Mouse (Mus musculus) hindbrain, embryonic 14.5 days (tissue): ENCODE results near the gene Vil1. TPM values are rescaled to one million over a fixed set of nuclear protein-coding genes. Genes with fewer than 3 reads are reported as not detected.
A peak's percentile ranks its signal among the peaks of the same experiment; 100 is the strongest.

Source experiments
- ATAC-seq: fragments of 200-750 bp; cut with Nextera tagmentation; 2 replicates; pipeline ENCODE4 v1.8.0; 2017; ENCODE audit warnings: moderate number of reproducible peaks, mild to moderate bottlenecking, moderate TSS enrichment, moderate library complexity; ENCODE audit not compliant: low FRiP score
- DNase-seq: peaks from one replicate; pipeline ENCODE4 v3.0.0-alpha.2; 2015; ENCODE audit warnings: low spot score
- H3K27ac ChIP-seq: fragments of 300-500 bp; sonication (generic); 2 replicates; pipeline ENCODE4 v1.5.1; 2014; ENCODE audit warnings: mild to moderate bottlenecking, moderate library complexity
- H3K27me3 ChIP-seq: fragments of 300-500 bp; sonication (generic); 2 replicates; pipeline ENCODE4 v1.6.1; 2014; ENCODE audit warnings: mild to moderate bottlenecking, low read length, mixed read lengths; ENCODE audit not compliant: control insufficient read depth, insufficient read depth
- H3K36me3 ChIP-seq: fragments of 300-500 bp; sonication (generic); replicated peaks from 2 replicates; pipeline ENCODE4 v1.6.1; 2014; ENCODE audit not compliant: control insufficient read depth, insufficient read depth
- H3K4me1 ChIP-seq: fragments of 300-500 bp; sonication (generic); replicated peaks from 2 replicates; pipeline ENCODE4 v1.6.1; 2014; ENCODE audit warnings: antibody characterized with exemption, low read length, mixed read lengths; ENCODE audit not compliant: control insufficient read depth, insufficient read depth
- H3K4me2 ChIP-seq: fragments of 300-500 bp; sonication (generic); replicated peaks from 2 replicates; pipeline ENCODE4 v1.6.1; 2014; ENCODE audit warnings: mild to moderate bottlenecking, moderate library complexity
- H3K4me3 ChIP-seq: fragments of 300-500 bp; sonication (generic); replicated peaks from 2 replicates; pipeline ENCODE4 v1.5.1; 2014; ENCODE audit warnings: mild to moderate bottlenecking, low read length
- H3K9ac ChIP-seq: fragments of 300-500 bp; sonication (generic); 2 replicates; pipeline ENCODE4 v1.6.1; 2014
- H3K9me3 ChIP-seq: fragments of 300-500 bp; sonication (generic); 2 replicates; pipeline ENCODE4 v1.6.1; 2016; ENCODE audit warnings: low read length; ENCODE audit not compliant: control insufficient read depth
- WGBS: fragments of 180-500 bp; shearing (Covaris S2); extraction: QIAGEN DNeasy Blood & Tissue Kit; methylation state at CpG from one replicate; pipeline ENCODE4 v1.1.7; 2014; 5-methylcytosine and 5-hydroxymethylcytosine counted together
- polyA plus RNA-seq: library from polyadenylated mRNA; unstranded; fragments of >200 nt; fragmentation: Nextera tagmentation; extraction: Ambion mirVana; gene quantifications from 2 replicates; pipeline ENCODE4 v1.2.1, GENCODE M21; 2014

The Vil1 gene
- polyA plus RNA-seq, 1 experiment from 2014 or later: 0.16 TPM

- H3K27ac ChIP-seq: no peak overlapping the region
- H3K4me1 ChIP-seq: no peaks in the 10 kb centered on the region
- H3K36me3 ChIP-seq: no peaks in the 10 kb centered on the region
- no peaks in the 10 kb centered on the region for H3K27me3 ChIP-seq
- no peak for DNase-seq
- H3K9me3 ChIP-seq: no peaks in the 10 kb centered on the region
- ATAC-seq: no peak
- WGBS: 72% methylated on average over 9 of the region's 9 CpGs
- no peak overlapping the region for H3K4me3 ChIP-seq
- H3K9ac ChIP-seq: no peak overlapping the region
- H3K4me2 ChIP-seq: no peak overlapping the region
Measured at GRCm38 (mm10) chr1:74419440-74419794, 10.2 kb downstream of the Vil1 start.

GRCm38 (mm10) chr1:74423147-74423546 is 14.0 kb downstream of the Vil1 start:
- no peak overlapping the region for H3K9ac ChIP-seq
- no peak overlapping the region for H3K4me3 ChIP-seq
- DNase-seq: no peak
- H3K27ac ChIP-seq: no peak overlapping the region
- H3K9me3 ChIP-seq: no peaks in the 10 kb centered on the region
- 21% methylated on average over 8 of the region's 8 CpGs for WGBS
- ATAC-seq: no peak
- no peak overlapping the region for H3K4me2 ChIP-seq
- no peaks in the 10 kb centered on the region for H3K4me1 ChIP-seq
- H3K36me3 ChIP-seq: no peaks in the 10 kb centered on the region
- no peaks in the 10 kb centered on the region for H3K27me3 ChIP-seq

GRCm38 (mm10) chr1:74425845-74426244 is 16.7 kb downstream of the Vil1 start:
- DNase-seq (no peak), ATAC-seq (no peak)
- no peaks in the 10 kb centered on the region for H3K27me3 ChIP-seq
- no peak overlapping the region for H3K4me3 ChIP-seq
- H3K27ac ChIP-seq: no peak overlapping the region
- H3K4me1 ChIP-seq: no peaks in the 10 kb centered on the region
- H3K9ac ChIP-seq: no peak overlapping the region
- 79% methylated on average over 7 of the region's 7 CpGs for WGBS
- no peaks in the 10 kb centered on the region for H3K36me3 ChIP-seq
- H3K9me3 ChIP-seq: no peaks in the 10 kb centered on the region
- no peak overlapping the region for H3K4me2 ChIP-seq

DNA sequence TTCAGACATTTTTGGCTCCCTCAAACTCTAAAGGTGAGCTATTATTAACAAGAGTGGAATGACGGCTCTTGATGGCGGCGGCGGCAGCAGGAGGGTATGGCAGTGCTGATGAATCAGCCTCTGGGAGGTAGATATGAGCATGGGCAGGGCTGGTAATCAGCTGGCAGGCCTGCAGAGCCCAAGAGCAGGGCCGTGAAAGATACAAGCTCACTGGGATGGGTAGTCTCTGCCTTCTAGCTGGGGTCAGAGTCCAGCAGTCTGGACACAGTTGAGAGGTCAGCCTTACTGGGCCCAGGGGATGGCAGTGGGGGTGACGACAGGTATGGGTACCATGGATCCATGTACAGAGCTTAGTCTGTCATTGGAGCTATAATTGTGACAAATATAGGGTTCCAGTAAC is 24.0 kb downstream of the Vil1 start:
- Histone ChIP-seq H3K9me3 (no peaks in the 10 kb centered on the region), H3K36me3 (peaks cover 14% of the 10 kb centered on the region), H3K4me1 (no peaks in the 10 kb centered on the region), H3K27ac (no peak overlapping the region), H3K4me3 (no peak overlapping the region), H3K4me2 (no peak overlapping the region), H3K9ac (no peak overlapping the region), H3K27me3 (no peaks in the 10 kb centered on the region)
- ATAC-seq: no peak
- no peak for DNase-seq
- WGBS: 91% methylated on average over 6 of the region's 6 CpGs

- H3K4me3 ChIP-seq: no peak overlapping the region
- 70% methylated on average over 5 of the region's 5 CpGs for WGBS
- H3K9me3 ChIP-seq: no peaks in the 10 kb centered on the region
- H3K4me2 ChIP-seq: no peak overlapping the region
- no peak overlapping the region for H3K9ac ChIP-seq
- H3K36me3 ChIP-seq: peaks cover 28% of the 10 kb centered on the region
- ATAC-seq (no peak), DNase-seq (no peak)
- no peaks in the 10 kb centered on the region for H3K27me3 ChIP-seq
- no peak overlapping the region for H3K27ac ChIP-seq
- no peaks in the 10 kb centered on the region for H3K4me1 ChIP-seq
Measured at GRCm38 (mm10) chr1:74434596-74434995, 25.4 kb downstream of the Vil1 start.

DNA sequence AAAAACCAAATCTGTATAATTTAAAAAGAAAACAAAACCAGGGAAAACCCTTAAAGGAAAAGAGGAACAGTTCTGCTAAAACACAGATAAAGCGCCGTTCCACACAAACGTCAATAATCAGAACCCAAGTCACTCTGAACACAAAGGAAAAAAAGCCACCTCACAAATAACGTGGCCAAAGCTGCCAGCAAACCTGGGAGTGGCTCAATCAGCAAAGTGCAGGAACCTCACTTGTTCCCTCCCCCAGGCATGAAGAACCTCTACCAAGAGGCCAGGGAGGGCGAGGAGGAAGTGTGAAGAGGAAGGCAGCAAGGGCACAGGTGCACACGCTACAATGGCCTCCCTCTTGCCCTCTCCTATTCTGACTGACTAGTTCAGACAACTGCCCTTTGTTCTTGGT is 26.4 kb downstream of the Vil1 start:
- Histone ChIP-seq H3K36me3 (peaks cover 38% of the 10 kb centered on the region), H3K27ac (no peak overlapping the region), H3K4me3 (no peak overlapping the region), H3K9ac (no peak overlapping the region), H3K4me1 (no peaks in the 10 kb centered on the region), H3K4me2 (no peak overlapping the region), H3K27me3 (no peaks in the 10 kb centered on the region), H3K9me3 (no peaks in the 10 kb centered on the region)
- 93% methylated on average over 6 of the region's 6 CpGs for WGBS
- no peak for DNase-seq
- no peak for ATAC-seq

GRCm38 (mm10) chr1:74437702-74438427 is 28.7 kb downstream of the Vil1 start:
- peak; percentile 53; the same call in 1 of the 2 replicates for ATAC-seq
- Histone ChIP-seq H3K27me3 (no peaks in the 10 kb centered on the region), H3K9me3 (no peaks in the 10 kb centered on the region), H3K36me3 (peaks cover 53% of the 10 kb centered on the region), H3K4me2 (no peak overlapping the region), H3K4me3 (no peak overlapping the region), H3K9ac (no peak overlapping the region), H3K27ac (peak overlapping the region; percentile 27; the same call in 1 of the 2 replicates), H3K4me1 (no peaks in the 10 kb centered on the region)
- DNase-seq: no peak
- 72% methylated on average over 8 of the region's 8 CpGs for WGBS

GRCm38 (mm10) chr1:74439166-74439876 is 30.1 kb downstream of the Vil1 start:
- H3K36me3 ChIP-seq: peaks cover 63% of the 10 kb centered on the region
- H3K27ac ChIP-seq: no peak overlapping the region
- no peaks in the 10 kb centered on the region for H3K9me3 ChIP-seq
- no peak overlapping the region for H3K4me2 ChIP-seq
- H3K9ac ChIP-seq: no peak overlapping the region
- H3K4me1 ChIP-seq: no peaks in the 10 kb centered on the region
- ATAC-seq: no peak
- no peak for DNase-seq
- no peaks in the 10 kb centered on the region for H3K27me3 ChIP-seq
- H3K4me3 ChIP-seq: no peak overlapping the region
- 90% methylated on average over 19 of the region's 19 CpGs for WGBS

GRCm38 (mm10) chr1:74444538-74444937 is 35.4 kb downstream of the Vil1 start:
- WGBS: 90% methylated on average over 2 of the region's 2 CpGs
- H3K4me1 ChIP-seq: no peaks in the 10 kb centered on the region
- no peaks in the 10 kb centered on the region for H3K27me3 ChIP-seq
- DNase-seq (no peak), ATAC-seq (no peak)
- H3K9ac ChIP-seq: no peak overlapping the region
- no peak overlapping the region for H3K4me3 ChIP-seq
- no peak overlapping the region for H3K27ac ChIP-seq
- H3K36me3 ChIP-seq: peaks cover 72% of the 10 kb centered on the region
- no peaks in the 10 kb centered on the region for H3K9me3 ChIP-seq
- H3K4me2 ChIP-seq: no peak overlapping the region
